Mouse (Mus musculus): Measurements from ENCODE around the gene Tvp23b.

Gene Tvp23b

DNA sequence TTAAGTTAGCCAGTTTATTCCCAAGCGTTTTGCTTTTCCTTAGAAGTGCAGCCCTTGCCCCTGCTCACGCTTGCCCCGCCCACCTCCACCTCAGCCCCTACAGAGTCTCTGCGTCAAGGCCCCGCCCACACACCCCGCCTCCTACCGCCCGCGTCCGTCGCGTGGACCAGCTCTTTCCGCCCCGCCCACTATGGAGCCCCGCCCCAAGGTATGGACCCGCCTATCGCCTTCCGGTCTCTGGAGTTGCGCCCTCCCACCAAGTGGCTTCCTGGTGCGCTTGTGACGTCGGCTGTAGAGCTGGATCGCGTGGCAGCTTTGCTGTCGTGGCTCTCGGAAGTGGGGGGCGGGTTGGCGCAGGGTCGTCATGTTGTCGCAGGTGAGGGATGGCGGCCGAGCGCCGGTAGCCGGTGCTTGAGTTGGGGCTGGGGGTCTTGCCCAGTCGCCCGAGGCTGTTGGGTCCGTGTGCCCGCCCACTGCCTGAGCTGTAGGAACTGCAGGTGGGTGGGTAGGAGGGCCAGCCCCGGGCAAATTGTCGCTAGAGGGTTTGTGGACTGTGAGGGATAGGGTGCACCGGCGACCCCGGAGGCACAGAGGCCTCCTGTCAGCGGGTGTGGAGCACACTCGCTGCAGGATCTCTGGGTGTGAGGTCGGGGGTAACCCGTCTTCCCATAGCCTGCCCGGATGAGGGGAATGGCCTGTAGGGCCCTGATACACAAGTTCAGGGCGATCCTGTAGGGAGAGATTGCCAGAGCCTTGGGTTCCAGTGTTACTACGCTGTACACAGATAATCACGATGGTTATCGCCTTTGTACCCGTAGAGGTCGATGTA, at the start of gene Tvp23b:
Tvp23b (plus strand) TSS at position 236 of the 829 bp plus-strand sequence.
- peak; percentile 97 to 99 for DNase-seq

GRCm38 (mm10) chr11:62830387-62830786, 48.9 kb upstream of the Tvp23b start:
- no peak for DNase-seq

DNA sequence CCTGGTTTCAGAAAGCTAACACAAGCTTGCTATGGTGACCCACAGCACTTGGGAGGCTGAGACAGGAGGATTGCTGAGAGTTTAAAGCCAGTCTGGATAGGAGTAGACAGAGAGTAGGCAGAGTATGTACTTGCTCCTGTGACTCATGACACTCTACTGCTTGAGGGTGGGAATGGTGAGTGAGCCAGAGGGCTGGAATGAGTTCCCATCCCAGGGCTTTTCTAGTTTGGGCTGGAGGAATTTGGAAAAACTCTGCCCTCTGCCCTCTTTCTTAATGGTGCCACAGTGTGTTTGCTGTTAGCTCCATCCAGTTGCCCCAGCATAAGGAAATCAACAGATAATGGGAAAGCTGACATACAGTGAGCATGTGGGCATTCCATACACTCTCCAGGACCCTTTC, 47.3 kb upstream of the Tvp23b start:
- no peak for DNase-seq

DNA sequence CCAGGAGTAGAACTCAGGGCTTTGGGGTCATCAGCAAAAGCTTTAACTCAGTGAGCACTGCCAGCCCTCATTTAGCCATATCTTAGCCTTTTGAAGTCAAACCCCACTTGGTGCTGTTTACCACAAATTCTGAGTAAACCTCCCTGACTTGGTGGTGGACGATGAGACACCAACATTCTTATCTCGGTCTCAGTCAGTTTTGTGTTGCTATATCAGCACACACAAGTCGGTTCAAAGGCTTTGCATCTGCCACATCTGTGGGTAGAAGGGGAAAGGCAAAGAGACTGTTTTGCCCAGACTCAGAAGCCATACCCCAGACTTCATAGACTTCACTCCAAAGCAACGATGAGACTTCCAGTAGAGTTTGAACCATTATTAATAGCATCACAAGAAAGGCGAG, 34.7 kb upstream of the Tvp23b start:
- no peak for DNase-seq

- DNase-seq, result no peak
These were observed 33.5 kb upstream of the Tvp23b start for GRCm38 (mm10) chr11:62845730-62846129.

- DNase-seq, result no peak
These were observed 32.1 kb upstream of the Tvp23b start, which contains the start of gene Fbxw10 for GRCm38 (mm10) chr11:62846961-62847654. Gene Fbxw10 (plus strand): TSS chr11:62847069.

- DNase-seq, result no peak
These were observed 31.5 kb upstream of the Tvp23b start for GRCm38 (mm10) chr11:62847655-62848191.

- no peak for DNase-seq
These were observed 31.0 kb upstream of the Tvp23b start for GRCm38 (mm10) chr11:62848301-62848700.

- DNase-seq, result peak; percentile 6 to 8
These were observed 28.1 kb upstream of the Tvp23b start for GRCm38 (mm10) chr11:62851199-62851598.

GRCm38 (mm10) chr11:62853334-62853733, 25.9 kb upstream of the Tvp23b start:
- no peak for DNase-seq

GRCm38 (mm10) chr11:62865562-62865961, 13.7 kb upstream of the Tvp23b start:
- no peak for DNase-seq

GRCm38 (mm10) chr11:62866685-62867084, 12.6 kb upstream of the Tvp23b start:
- DNase-seq, result no peak

GRCm38 (mm10) chr11:62869201-62869600, 10.1 kb upstream of the Tvp23b start:
- no peak for DNase-seq

DNA sequence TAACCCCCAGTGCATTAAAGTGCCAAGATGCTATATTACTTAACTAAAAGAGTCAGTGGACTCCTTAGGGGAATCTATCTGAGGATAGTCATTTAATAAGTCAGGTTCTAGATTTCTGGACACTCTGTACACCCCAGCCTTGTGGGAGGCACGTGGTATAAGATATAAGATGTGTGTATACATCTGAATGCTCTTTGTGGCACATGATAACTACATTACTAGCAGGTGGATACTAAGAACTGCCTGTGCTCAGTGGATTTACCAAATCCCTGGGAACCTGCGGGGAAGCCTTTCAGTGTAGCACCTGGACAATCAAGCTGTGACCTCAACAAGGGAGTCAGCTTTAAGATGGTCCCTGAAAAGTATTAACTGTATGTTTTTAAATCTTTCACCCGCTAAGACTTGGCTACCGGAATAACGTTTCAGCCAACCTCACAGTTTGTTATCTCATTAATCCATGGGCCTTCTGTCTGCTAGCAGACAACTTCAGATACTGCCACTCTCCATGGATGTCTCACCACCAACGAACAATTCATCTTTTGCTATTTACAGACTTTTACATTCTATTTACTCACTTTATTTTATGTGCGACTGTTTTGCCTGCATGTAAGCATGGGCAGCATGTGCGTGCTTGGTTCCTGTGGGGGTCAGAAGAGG, 9.4 kb upstream of the Tvp23b start:
- DNase-seq, result no peak

DNA sequence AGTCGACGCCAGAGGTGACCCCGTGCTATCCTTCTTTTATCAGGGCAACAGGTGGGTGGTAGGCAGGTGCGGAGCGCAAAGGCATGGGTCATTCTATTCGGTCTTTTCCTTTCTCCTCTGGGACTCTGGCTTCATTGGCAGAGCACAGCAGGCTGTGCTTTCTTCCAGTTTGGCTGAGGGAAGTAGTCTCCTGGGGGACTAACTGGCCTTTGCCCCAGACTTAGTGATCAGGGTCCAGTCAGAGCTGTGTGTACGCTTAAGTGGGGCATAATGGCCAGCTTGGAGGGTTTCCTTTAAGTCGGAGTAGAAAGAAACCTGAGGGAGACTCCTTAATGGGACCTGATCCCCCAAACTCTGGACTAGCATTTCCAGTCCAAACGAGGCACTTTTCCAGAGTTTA, 5.8 kb upstream of the Tvp23b start:
- DNase-seq, result no peak

DNA sequence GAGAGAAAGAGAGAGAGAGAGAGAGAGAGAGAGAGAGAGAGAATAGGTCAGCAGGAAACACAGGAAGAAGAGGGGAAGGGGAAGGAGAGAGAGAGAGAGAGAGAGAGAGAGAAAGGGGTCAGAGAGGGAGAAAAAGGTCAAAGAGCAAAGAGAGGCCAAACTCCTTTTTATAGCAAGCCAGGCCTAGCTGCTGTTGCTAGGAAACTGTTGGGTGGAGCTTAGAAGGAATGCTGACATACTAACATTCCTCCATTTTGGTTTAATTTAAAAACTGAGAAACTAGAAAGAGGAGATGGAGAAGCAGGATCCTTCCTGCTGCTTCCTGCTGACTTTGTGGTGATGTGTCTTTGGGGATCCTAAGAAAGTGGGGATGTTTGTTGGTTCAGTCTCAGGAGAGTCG, 3.6 kb upstream of the Tvp23b start:
- DNase-seq, result no peak

DNA sequence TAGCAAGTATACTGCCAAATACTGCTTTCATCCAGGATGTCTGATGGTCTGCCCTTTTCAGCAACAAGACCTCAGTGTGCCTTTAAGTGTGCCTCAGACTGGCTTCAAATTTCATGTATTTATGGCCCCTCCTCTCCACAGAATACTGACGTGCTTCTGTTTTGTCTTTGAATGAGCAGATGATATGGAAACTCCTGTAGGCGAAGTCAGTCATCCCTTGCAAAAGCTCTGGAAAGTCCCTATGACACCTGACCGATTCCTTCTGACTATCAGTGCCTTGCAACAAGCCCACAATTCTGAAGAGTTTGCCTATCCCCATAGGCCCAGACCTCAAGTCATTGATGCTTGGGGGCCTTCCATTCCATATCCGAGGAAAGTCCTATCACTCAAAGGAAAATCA, 2.8 kb upstream of the Tvp23b start:
- no peak for DNase-seq

- DNase-seq, result no peak
These were observed 1.9 kb upstream of the Tvp23b start for GRCm38 (mm10) chr11:62877391-62877790.

DNA sequence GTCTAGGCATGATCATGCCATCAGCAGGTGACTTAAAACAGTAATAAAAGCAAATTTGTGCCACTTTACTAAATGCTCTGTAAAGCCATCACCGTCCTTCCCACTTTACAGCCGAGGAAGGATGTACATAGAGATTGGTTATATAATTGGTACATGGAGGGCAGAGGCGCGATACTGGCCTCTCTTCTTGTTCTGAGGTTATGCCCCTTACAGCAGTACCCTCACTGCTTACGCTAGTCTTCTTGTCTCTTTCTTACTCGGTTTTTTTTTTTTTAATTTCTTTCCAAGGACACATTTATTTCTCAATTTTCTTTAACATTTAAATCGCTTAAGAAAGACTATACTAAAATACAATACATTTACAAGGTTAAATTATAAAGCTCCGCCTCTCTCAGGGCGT, 527 bp upstream of the Tvp23b start:
- DNase-seq, result peak in 1 of 2 experiments; percentile 26

DNA sequence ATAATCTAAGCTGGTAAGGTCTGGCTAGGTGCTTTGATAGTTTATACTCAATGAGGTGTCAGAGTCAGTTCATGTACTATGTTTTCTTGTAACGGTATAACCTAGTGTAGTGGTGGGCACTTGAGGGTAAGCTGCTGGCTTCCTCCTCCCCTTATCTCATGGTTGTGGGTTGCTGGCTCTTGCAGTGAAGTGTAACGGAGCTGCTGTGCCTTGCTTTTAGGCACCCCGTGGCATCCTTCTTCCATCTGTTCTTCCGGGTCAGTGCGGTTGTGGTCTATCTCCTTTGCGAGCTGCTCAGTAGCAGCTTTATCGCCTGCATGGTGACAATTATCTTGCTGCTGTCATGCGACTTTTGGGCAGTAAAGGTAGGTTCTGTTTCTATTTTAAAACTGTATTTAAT, 4.2 kb downstream of the Tvp23b start:
- DNase-seq, result no peak

DNA sequence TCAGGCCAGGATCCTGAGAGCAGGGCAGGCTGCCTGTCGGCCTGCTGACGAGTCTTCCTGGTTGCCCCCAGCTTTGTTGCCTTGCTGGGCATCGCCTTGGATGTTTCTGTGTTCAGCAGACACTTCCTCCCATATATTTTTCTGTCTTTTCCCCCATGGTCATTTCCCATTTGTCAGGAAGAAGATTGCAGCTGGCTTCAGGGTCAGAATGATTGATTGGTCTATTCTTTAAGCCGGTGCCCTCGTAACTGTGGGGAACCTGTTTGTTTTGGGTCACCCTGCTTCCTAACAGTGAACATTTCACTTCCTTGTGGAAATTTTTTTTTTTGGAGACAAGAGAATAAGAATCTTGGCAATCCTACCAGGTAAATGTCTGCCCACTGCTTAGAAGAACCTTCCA, 6.1 kb downstream of the Tvp23b start:
- no peak for DNase-seq

DNA sequence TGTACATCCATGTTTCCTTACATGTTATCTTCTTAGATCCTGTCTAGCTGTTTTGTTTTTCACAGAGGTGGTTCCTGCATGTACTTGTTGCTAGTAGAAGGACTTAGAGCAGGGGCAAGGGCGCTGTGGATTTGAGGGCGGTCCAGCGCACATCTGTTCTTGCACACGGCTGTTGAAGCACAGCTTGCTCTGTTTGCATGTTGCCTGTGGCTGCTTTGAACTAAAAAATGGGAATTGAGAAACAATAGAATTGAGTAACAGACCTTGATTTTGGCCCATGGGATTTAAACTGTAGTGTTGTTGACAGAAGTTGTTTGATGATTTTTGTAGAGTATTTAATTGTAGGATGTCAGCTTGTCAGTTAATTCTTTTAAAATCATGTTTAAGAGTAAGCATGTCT, 11.5 kb downstream of the Tvp23b start:
- no peak for DNase-seq

GRCm38 (mm10) chr11:62891763-62892162, 12.5 kb downstream of the Tvp23b start:
- DNase-seq, result no peak

Data from cerebellum, postnatal 36 days (tissue).